Mouse (Mus musculus): ENCODE measurements around the gene Masp2. TPM values are rescaled to one million over a fixed set of nuclear protein-coding genes. Genes with fewer than 3 reads are reported as not detected.

Masp2 gene
- total RNA-seq, 2 experiments from 2014 or later: 1.2 to 2.3 TPM

- no peak for DNase-seq (ENCODE audit: low spot score in 2 of 2)
These were observed 3.5 kb upstream of the Masp2 start for GRCm38 (mm10) chr4:148598826-148599225.

GRCm38 (mm10) chr4:148600316-148600715 lies 2.0 kb upstream of the Masp2 start:
- DNase-seq (ENCODE audit: low spot score in 2 of 2): no peak

- DNase-seq (ENCODE audit: low spot score in 2 of 2): no peak
These were observed 483 bp upstream of the Masp2 start for GRCm38 (mm10) chr4:148601871-148602270.

- DNase-seq (ENCODE audit: low spot score in 2 of 2): no peak
These were observed 1.2 kb downstream of the Masp2 start for GRCm38 (mm10) chr4:148603376-148604139.

- no peak for DNase-seq (ENCODE audit: low spot score in 2 of 2)
These were observed 1.8 kb downstream of the Masp2 start for GRCm38 (mm10) chr4:148604141-148604540.

- peak in 1 of 2 experiments; percentile 50 for DNase-seq (ENCODE audit: low spot score in 2 of 2)
These were observed 2.3 kb downstream of the Masp2 start for GRCm38 (mm10) chr4:148604541-148605165.

- peak; percentile 79 to 84 for DNase-seq (ENCODE audit: low spot score in 2 of 2)
These were observed 5.4 kb downstream of the Masp2 start for GRCm38 (mm10) chr4:148607758-148608157.

GRCm38 (mm10) chr4:148609805-148610204 lies 7.5 kb downstream of the Masp2 start:
- DNase-seq (ENCODE audit: low spot score in 2 of 2): no peak

GRCm38 (mm10) chr4:148610631-148611364 lies 8.4 kb downstream of the Masp2 start:
- no peak for DNase-seq (ENCODE audit: low spot score in 2 of 2)

- DNase-seq (ENCODE audit: low spot score in 2 of 2): no peak
These were observed 10.2 kb downstream of the Masp2 start for GRCm38 (mm10) chr4:148612557-148612956.

- no peak for DNase-seq (ENCODE audit: low spot score in 2 of 2)
These were observed 11.4 kb downstream of the Masp2 start for GRCm38 (mm10) chr4:148613738-148614137.

GRCm38 (mm10) chr4:148619805-148620204 lies 17.5 kb downstream of the Masp2 start:
- no peak for DNase-seq (ENCODE audit: low spot score in 2 of 2)

GRCm38 (mm10) chr4:148620718-148621117 lies 18.4 kb downstream of the Masp2 start:
- no peak for DNase-seq (ENCODE audit: low spot score in 2 of 2)

- DNase-seq (ENCODE audit: low spot score in 2 of 2): no peak
These were observed 20.1 kb downstream of the Masp2 start for GRCm38 (mm10) chr4:148622485-148622884.

GRCm38 (mm10) chr4:148623609-148624008 lies 21.3 kb downstream of the Masp2 start:
- DNase-seq (ENCODE audit: low spot score in 2 of 2): no peak

GRCm38 (mm10) chr4:148625010-148625409 lies 22.7 kb downstream of the Masp2 start:
- DNase-seq (ENCODE audit: low spot score in 2 of 2): no peak

GRCm38 (mm10) chr4:148625756-148626622 lies 23.6 kb downstream of the Masp2 start:
- DNase-seq (ENCODE audit: low spot score in 2 of 2): no peak

- DNase-seq (ENCODE audit: low spot score in 2 of 2): peak; percentile 96 to 97
These were observed 24.4 kb downstream of the Masp2 start, which contains the start of gene Tardbp for GRCm38 (mm10) chr4:148626623-148627185. Gene Tardbp, minus strand, starts transcription at chr4:148627019.

- DNase-seq (ENCODE audit: low spot score in 2 of 2): no peak
These were observed 24.9 kb downstream of the Masp2 start for GRCm38 (mm10) chr4:148627246-148627645.

- no peak for DNase-seq (ENCODE audit: low spot score in 2 of 2)
These were observed 29.8 kb downstream of the Masp2 start for GRCm38 (mm10) chr4:148632013-148632692.
